Mouse (Mus musculus) naive thymus-derived CD4-positive, alpha-beta T cell, adult 2 months (primary cell): Measurements from ENCODE around the gene Coq4.
"Not testable (repeated sequence)": the region's sequence is repeated elsewhere in the genome, so short reads cannot be mapped to it uniquely, and the experiment has no call there.

ENCODE experiments used
- DNase-seq: peaks from one replicate; pipeline ENCODE4 v3.0.0-alpha.2; 2011; ENCODE audit warnings: low read depth

The Coq4 gene

DNA sequence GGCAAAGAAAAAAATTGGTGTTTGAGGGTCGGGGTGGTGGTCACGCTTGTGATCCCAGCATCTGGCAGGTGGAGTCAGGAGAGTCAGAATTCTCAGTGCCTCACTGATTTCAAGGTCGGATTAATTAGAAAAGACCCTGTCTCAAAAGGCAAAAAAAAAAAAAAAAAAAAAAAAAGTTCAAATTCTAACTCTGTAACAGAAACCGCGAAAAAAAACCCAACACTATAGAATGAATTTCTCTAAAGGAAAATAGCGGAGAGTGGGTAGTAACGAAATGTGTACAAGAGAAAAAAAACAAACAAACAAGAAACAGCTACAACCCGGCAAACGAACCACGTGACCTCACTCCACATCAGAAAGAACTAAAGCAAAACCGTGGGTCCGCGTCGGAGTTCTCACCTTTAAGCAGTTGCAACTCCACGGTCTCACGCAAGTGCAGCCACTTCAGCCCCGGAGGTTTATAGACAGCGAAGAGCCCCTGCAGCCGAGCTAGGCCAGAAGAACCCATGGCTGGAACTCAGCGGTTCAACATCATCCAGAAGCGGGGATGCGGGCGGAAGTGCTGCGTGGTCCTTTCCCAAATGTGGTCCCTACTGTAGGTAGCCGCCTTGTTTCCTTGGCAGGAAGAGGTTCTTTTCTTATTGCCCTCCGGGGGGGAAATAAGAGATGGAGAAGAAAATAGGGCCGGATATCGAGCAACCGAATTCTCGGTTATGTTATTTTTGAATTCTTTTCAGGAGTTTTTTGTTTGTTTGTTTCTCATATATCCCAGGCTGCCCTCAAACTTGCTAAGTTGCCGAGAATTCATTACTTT is at the start of gene Coq4:
Gene Coq4 (plus strand): TSS at position 390 of the 814 bp plus-strand sequence.
- DNase-seq: peak; percentile 95

DNA sequence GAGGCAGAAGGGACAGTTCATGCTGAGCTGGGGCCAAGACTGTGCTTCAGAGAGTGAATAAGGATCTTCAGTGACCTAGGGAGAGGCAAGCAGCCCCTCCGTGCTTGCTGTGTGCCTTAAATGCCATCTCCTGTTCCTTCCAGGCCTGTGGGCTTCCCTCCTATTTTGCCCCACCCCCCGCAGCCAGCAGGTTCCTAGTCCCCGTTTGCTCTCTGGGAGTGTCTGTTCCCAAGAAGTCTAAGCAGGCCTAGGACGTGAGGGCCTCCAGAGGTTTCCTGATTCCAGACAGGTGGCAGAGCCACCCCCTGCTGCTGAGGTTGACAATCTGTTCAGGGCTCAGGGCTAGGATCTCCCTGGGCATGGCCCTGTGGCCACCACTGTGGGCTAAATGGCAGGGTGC is 48.5 kb upstream of the Coq4 start:
- DNase-seq: no peak

DNA sequence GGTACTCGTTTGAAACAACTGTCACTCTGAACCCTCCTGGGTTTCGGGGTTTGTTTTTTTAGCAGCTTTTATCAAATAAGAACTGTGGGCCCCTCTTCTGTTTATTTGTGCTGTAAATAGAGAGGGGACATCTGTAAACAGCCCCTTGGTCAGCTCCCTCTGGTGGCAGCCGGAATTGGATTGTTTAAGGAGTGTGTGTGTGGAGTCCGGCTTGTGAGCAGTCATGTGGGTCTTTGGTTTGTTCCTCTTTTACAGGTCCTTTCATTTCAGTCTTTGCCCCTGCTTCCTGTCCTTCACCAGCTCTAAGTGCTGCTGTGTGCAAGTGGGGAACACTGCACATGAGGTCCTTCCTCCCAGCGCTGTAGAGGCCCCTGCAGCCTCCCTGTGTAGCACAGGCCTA is 47.9 kb upstream of the Coq4 start:
- no peak for DNase-seq

DNA sequence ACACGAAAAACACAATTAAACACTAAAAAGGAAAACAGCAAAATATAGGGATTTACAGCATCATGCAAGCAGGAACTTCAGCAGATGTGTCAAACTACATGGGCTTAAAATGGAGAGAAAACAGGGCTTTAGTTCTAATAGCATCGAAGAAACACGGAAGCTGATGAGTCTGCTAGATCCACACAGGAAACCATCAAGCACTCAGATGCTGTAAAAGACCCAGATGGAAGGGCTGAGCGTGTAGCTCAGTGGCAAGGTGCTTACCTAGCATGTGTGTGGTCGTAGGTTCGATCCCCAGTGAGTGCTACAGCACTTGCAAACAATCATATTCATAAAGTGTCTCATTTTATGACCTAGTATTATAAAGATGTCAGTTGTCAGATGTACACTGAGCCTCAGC is 46.1 kb upstream of the Coq4 start:
- DNase-seq: no peak

DNA sequence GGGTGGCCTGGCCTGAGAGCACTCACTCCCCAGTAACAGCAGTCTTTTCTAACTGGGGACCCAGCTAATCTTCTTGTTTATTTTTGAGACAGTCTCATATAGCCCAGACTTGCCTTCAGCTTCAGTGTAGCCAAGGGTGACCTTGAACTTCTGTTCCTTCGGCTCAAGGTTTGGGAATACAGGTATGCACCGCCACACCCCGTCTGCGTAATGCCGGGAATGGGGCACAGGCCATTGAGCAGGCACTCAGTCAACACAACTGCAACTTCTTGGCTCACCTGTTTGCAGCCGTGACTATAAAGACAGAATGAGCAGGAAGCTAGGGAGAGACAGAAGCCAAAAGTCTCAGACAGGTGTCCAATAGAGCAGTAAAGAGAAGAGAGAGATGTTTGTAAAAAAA is 43.0 kb upstream of the Coq4 start:
- no peak for DNase-seq

DNA sequence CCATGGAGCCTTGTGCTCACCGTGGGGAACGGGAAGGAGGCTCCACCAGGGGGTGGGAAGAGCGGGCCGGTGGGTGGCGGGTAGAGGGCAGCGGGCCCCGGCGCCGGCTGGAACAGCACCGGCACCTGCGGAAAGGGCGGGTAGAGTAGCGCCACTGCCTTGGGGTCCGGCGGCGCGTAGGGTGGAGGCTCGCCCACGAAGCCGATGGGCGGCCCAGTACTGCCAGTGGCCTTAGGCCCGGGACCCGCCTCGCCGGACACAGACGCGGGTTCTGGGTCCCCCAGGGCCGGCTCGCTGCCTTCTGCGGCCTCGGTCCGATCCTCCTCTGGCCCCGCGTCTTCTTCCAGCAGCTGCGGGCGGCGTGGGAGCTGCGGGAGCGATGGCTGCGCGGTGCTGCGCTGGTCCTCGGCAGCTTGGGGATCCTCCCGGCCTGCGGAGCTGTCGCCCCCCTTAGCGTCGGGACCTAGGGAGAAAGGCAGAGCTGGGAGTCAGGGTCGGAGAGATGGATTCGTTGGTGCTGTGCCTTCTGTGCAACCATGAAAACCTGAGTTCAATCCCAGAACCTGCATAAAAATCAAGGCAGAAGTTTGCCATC is 40.0 kb upstream of the Coq4 start:
- DNase-seq: no peak

DNA sequence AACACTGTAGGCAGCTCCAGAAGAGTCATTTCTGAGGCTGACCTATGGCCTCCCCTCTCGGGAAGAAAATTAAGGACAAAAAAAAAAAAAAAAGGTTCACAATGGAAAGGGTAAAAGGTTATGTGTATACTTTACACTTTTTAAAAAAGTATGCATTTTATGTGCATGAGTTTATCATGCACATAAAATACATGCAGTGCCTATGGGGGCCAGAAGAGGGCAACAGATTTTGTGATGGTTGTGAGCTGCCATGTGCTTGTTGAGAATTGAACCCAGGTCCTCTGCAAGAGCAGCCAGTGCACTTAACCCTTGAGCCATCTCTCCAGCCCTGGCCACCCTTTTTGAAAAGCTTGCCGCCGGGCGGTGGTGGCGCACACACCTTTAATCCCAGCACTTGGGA is 39.4 kb upstream of the Coq4 start:
- DNase-seq: peak; percentile 30

DNA sequence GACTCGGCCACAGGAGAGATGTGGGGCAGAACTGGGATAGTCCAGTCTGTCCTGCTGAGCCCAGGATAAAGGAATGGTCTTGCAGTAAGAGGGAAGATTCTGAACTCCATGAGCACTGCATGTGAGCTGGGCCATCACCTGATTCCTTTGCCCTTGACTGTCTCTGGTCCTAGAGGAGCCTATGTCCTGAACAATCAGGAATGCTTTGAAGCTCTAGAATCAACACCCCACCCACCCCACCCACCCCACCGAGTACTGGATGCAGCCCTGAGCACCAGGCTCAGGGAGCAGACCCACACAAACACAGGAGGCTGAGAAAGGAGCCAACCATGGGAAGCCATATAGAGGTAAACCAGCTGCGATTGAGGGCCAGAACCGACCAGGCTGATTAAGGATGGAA is 38.8 kb upstream of the Coq4 start:
- DNase-seq: no peak

DNA sequence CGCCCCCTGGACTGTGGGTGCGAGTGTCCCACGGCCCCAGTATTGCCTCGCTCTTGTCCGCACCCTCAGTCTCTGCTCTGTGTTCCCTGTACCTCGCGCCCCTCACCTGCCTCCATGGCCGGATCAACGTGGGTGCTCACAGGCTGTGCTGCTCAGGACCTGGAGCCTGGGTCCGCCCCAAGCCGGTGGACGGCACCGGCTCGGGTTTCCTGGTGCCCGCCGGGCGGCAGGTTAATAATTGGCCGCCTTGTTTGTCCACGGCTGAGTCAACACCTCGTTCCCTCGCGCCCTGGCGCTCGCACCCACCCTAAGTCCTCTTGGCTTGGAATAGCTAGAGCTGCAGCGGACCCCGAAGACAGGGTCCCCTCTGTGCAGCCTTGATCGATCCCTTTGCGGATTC is 35.8 kb upstream of the Coq4 start, which contains the start of gene Gm13420:
Gene Gm13420 (minus strand): TSS at position 189 of the 400 bp plus-strand sequence.
- no peak for DNase-seq

DNA sequence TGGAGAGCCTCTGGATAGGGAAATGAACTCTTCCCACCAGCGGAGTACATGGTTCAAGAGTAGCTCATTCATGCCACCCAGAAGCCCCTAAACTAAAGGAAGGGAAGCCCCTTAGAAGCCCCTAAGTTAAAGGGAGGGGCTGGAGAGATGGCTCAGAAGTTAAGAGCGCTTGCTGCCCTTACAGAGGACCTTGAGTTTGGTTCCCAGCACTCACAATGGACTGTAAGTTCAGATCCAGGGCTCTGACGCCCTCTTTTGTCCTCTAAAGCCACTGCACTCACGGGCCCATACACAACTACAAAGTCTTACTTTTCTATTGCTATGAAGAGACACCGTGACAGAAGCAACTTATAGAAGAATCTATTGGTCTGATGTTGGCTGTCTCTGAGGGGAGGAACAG is 34.9 kb upstream of the Coq4 start:
- DNase-seq: no peak

DNA sequence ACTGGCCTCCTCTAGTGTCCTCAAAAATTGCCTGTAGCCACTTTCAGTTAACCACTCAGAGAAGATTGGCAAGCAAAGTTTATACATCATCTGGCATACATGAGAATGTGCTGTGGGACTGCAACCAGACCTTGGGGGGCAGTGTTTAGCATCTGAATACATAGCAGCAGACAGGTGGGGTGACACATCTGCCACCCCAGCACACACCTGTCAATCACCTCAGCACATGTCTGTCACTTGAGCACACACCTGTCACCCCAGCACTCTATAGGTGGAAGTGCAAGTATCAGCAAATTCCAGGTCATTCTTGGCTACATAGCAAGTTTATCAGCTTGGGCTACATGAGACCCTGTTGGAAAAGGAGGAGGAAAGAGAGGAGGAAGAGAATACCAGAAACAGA is 31.6 kb upstream of the Coq4 start:
- no peak for DNase-seq

DNA sequence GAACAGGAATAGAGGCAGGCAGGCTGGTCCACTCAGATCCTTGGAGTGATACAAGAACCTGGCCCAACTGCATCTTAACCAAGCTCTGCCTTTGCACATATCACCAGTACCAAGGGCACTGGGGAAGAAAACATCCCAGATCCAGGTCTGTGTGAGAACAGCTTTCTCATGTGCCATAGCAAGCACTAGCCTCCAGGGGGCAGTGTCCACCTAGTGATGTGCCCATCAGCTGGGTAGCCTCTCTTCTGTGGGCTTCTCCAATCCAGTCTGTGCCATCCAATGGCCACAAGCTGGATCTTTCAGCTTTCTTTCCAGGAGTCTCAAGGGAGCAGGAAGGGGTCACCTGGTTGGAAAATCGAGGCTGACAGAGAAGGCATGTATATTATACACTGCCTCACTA is 22.5 kb upstream of the Coq4 start:
- peak; percentile 73 for DNase-seq

DNA sequence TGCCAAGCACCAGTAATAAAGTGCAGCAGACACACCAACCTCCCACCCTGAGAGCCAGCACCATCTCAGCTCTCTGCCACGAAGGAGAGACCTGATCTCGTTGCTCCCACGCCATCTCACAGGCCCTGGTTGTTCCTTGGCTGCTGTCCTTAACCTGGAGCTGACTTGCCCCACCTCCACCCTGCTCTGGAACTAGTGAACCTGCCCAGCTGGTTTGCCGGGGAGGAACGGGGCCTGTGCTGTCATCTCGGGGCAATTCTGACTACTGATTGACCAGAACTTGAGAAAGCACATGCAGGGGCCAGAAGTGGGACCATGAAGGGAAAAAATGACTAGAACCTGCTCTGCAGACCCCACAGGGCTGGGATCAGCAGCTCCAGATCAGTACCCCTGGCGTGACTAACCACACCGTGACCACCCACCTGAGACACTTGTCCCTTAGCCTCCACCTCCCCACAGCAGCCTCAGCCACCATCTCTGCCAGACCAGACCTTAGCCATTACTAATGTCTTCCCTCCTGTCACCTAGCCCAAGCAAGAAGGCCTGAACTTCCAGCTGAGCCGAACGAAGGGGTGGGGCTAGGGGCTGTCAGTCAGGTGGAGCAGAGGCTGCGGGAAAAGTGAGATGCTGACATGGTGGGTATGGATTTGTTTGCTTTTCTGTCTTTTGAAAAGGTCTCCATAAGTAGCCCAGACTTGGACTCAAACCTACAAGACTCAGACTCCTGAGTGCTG is 19.1 kb upstream of the Coq4 start:
- DNase-seq: no peak

DNA sequence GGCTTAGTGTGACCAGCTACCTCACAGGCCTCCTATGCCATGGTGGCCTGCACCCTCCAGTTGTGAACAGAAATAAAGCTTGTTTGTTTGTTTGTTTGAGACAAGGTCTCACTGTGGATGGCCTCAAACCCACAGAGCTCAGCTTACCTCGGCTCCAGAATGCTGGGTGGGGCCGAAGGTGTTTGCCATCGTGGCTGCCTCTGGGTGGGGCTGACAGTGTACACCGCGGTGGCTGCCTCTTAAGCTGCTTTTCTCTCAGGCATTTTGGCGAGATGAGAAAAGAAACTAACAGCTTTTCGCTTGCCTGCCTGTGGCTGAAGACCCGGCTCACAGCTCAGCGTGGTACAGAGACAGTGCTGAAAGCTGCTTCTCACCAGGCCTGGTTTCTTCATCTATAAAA is 18.4 kb upstream of the Coq4 start:
- DNase-seq: no peak

DNA sequence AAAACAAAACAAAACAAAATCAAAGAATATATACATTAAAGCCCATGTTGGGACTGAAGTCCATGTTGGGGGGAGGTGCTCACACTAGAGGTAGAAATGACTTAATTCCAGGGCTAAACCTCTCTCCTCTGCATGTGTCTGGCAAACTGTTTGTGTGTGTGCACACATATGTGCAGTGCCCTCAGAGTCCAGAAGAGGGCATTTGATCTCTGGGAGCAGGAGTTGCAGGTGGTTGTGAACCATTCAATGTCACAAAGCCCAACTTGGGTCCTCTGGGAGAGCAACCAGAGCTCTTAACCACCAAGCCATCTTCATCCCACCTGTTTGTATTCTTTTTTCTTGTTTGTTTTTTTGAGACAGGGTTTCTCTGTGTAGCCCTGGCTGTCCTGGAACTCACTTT is 17.1 kb upstream of the Coq4 start:
- no peak for DNase-seq

DNA sequence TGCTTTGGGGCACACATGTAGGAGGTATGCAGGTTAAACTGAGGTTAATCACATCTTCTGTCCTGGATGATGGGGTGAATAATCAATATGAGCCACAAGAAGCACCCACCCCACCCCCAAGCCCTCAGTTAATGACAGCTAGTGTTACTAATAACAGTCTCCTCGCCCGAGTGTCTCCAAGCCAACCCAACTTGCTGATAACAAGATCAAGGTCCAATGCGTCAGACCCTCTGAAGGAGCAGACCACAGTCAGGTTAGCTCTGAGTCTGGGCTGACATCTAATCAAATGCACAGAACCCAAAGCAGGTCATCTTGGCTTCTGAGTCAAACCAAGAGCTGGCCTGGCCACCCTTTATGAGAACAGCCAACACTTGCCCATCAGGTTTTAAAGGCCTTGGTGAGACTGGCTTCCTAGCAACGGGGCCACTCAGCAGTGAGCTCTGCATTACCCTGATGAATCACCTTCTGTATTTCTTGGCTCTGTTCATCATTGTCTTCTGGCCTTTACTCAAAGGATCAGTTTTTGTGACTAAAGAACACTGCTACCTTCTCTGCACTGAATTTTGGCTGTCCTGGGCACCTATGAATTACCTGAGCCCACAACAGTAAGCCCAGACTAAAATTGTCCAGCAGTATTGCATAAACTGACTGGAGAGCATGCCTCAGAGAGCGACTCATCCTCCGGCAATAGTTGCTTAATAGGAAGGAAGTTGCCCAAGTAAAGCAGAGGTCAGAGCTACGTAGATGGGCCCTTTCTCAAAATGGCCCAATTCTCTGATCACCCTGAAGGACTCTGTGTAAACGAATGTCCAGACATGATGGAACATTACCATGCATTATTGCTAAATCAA is 15.5 kb upstream of the Coq4 start:
- no peak for DNase-seq

DNA sequence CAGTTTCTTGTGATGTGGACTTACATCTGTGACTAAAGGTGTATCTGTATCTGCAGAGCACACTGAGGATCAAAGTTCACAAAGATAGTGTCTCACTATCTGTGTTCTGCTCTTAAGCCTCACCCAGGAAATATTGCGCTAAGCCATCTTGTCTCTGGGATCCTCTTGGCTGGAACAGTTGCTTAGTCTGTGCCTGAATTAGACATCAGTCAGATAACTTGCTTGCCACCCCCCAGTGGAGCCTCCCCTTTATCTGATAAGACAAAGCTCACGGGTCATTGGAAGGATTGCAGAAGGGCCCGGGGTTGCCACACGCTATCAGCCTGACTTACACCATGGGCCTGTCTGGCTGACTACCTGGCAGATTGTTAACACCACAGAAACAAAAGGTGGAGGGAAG is 14.0 kb upstream of the Coq4 start:
- no peak for DNase-seq

DNA sequence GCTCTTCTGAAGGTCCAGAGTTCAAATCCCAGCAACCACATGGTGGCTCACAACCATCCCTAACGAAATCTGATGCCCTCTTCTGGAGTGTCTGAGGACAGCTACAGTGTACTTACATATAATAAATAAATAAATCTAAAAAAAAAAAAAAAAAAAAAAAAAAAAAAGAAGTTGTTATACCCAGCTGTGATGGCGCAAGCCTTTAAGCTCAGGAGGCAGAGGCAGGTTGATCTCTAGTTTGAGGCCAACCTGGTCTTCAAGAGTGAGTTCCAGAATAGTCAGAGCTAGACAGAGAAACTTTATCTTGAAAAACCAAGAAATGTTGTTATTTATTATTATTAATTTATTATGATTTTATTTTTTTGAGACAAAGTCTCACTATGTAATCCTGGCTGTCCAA is 6.0 kb upstream of the Coq4 start:
- DNase-seq: not testable (repeated sequence)

DNA sequence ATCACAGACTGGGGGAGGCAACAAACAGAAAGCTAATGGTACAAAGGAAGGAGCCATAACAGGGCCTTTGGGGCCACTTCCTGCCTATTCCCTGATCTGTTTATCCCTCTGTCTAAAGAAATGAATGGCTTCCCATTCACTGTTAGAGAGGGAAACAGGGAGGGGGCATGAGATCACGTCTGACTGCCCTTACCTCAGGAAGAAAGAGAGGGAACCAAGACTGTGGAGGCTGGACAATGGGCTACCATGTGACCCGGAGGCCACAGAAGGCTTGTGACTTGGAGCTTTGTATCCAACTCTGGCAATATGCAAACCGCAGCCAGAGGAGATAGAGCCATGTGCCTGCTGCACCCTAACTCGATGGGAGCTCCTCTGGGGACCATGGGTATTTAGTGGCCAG is 3.0 kb upstream of the Coq4 start:
- no peak for DNase-seq

DNA sequence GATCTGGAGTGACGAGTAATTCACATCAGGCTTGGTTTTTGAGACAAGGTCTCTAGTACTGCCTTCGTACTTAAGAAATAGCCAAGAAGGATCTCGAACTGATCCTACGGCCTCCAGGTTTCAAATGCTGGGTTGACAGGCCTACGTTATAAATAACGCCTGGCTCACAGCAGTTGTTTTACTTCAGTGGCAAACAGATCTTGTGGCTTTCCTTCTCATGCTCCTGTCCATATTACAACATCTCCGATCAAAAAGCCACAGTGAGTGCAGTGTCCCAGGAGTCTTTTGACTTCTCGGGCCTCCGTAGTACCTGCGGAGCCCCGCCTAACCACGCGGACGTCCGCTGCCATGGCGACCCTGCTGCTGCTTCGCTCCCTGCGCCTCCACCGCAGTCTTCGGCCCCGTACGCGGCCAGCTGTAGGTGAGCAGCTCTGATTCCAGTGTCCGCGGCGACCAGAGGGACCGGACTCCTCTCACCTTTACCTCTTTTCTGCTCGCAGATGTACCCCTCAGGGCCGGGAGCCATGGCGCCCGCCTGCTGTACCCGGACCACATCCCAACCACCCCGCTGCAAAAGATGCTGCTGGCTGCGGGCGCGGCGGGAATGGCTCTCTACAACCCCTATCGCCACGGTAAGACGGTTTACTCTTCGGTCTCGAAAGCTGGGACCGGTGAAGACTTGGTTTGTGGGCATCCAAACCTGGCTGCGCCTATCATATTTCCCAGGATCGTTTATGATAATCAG is 816 bp downstream of the Coq4 start, which contains the start of gene Trub2:
Gene Trub2 (minus strand): TSS at position 566 of the 745 bp plus-strand sequence.
- DNase-seq: peak; percentile 88

DNA sequence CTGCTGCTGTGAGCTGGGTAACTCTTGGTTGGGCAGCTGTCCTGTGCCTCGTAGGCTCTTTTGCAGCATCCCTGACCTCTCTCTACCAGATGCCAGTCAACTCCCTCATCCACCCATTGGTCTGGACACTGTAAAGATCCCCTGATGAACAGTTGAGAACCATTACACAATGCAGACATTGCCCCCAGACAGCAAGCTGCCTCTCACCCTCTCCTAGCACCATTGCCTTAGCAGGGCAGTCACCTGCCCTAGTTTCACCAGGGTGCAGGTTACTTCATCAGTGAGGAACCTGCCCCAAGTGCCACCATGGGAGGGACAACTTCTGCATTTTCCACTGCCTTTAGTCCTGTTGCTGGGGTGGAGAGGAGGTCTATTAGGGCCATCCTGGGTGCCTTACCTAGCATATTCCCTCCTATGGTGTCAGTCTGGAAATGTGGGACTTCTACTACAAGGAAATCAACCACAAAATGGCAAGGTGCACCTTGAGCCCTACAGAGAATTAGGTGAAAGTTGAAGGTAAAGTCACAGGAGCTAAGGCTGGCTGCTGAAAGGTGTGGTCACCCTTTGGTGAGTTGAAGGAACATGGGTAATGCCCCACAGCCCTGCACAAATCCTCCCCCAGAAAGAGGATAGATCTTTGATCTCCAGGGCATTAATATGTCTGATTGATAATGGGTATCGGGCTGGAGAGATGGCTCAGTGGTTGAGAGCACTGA is 5.6 kb downstream of the Coq4 start:
- DNase-seq: no peak
